Mouse (Mus musculus): ENCODE data around the gene Kmt2e. TPM values are rescaled to one million over a fixed set of nuclear protein-coding genes. Genes with fewer than 3 reads are reported as not detected.

Gene Kmt2e
- total and polyA plus RNA-seq, 3 experiments, result 7.2 to 29.7 (median 21.3) TPM

- Histone ChIP-seq H3K4me3 (replicated peaks in 1 of 3; ENCODE audit: low read depth in 2 of 3, low read length in 2 of 3, poor library complexity in 1 of 3) (no peak overlapping the region), H3K9me3 (replicated peaks; ENCODE audit: low read length) (no peaks in the 10 kb centered on the region), H3K4me2 (ENCODE audit: insufficient read depth, low read depth, poor library complexity, severe bottlenecking) (no peak overlapping the region), H3K79me2 (replicated peaks; ENCODE audit: control insufficient read depth, extremely low read depth, insufficient read depth, poor library complexity, severe bottlenecking) (no peaks in the 10 kb centered on the region), H3K27me3 (replicated peaks) (no peaks in the 10 kb centered on the region), H3K9ac (ENCODE audit: insufficient read depth, low read depth) (no peak overlapping the region), H3K36me3 (replicated peaks in 1 of 2; ENCODE audit: control insufficient read depth in 1 of 2, insufficient read depth in 1 of 2, low read length in 1 of 2) (peaks cover 10 to 16% of the 10 kb centered on the region in 2 experiments), H3K27ac (ENCODE audit: insufficient read depth, low read depth) (no peak overlapping the region), H3K4me1 (ENCODE audit: control insufficient read depth in 1 of 2, insufficient read depth in 2 of 2) (peaks cover 4 to 13% of the 10 kb centered on the region in 2 experiments; a peak in 3 of 4 replicates)
- dilution Hi-C loops (cut with MboI; ENCODE audit: extremely low pct_ligation_motif_present, extremely low pct_unique_long_range_greater_than_20kb, low sequenced_read_pairs), result no loop called here
- in situ Hi-C loops (cut with MboI; ENCODE audit: low pct_ligation_motif_present, low pct_unique_long_range_greater_than_20kb, low sequenced_read_pairs), result loop anchor here (25.0 kb wide), 1 partner anchor 366 kb away; no protein-coding TSS in a partner anchor
- no peak for DNase-seq (ENCODE audit: extremely low read depth)
- no peak for TF ChIP-seq BHLHE40 (IDR thresholded peaks at IDR 0.05; ENCODE audit: low read depth, low read length)
- no peak for TF ChIP-seq NRF1 (IDR thresholded peaks at IDR 0.05; ENCODE audit: low read depth, low read length)
- TF ChIP-seq SMC3 (IDR thresholded peaks at IDR 0.05; ENCODE audit: low read depth, low read length), result no peak
- no peak for TF ChIP-seq ZC3H11A (IDR thresholded peaks at IDR 0.05; ENCODE audit: low read depth, low read length)
- no peak for TF ChIP-seq CTCF (conservative IDR thresholded peaks at IDR 0.05 in 1 of 2, IDR thresholded peaks at IDR 0.05 in 1 of 2; ENCODE audit: low read depth in 2 of 2, low read length in 2 of 2)
- TF ChIP-seq RAD21 (IDR thresholded peaks at IDR 0.05; ENCODE audit: low read depth, low read length), result no peak
- no peak for TF ChIP-seq JUND (conservative IDR thresholded peaks at IDR 0.05; ENCODE audit: low read depth, low read length)
These were observed 37.5 kb upstream of the Kmt2e start for GRCm38 (mm10) chr5:23396756-23397155.

GRCm38 (mm10) chr5:23400156-23400555, 34.1 kb upstream of the Kmt2e start:
- Histone ChIP-seq H3K9me3 (replicated peaks; ENCODE audit: low read length) (no peaks in the 10 kb centered on the region), H3K36me3 (replicated peaks in 1 of 2; ENCODE audit: control insufficient read depth in 1 of 2, insufficient read depth in 1 of 2, low read length in 1 of 2) (peaks cover 10 to 18% of the 10 kb centered on the region in 2 experiments), H3K27me3 (replicated peaks) (no peaks in the 10 kb centered on the region), H3K4me1 (ENCODE audit: control insufficient read depth in 1 of 2, insufficient read depth in 2 of 2) (peaks cover 11 to 33% of the 10 kb centered on the region in 2 experiments), H3K4me3 (replicated peaks in 1 of 3; ENCODE audit: low read depth in 2 of 3, low read length in 2 of 3, poor library complexity in 1 of 3) (no peak overlapping the region), H3K9ac (ENCODE audit: insufficient read depth, low read depth) (no peak overlapping the region), H3K27ac (ENCODE audit: insufficient read depth, low read depth) (no peak overlapping the region), H3K79me2 (replicated peaks; ENCODE audit: control insufficient read depth, extremely low read depth, insufficient read depth, poor library complexity, severe bottlenecking) (no peaks in the 10 kb centered on the region), H3K4me2 (ENCODE audit: insufficient read depth, low read depth, poor library complexity, severe bottlenecking) (no peak overlapping the region)
- in situ Hi-C loops (cut with MboI; ENCODE audit: low pct_ligation_motif_present, low pct_unique_long_range_greater_than_20kb, low sequenced_read_pairs), result loop anchor here (25.0 kb wide), 1 partner anchor 662 kb away; no protein-coding TSS in a partner anchor
- no peak for DNase-seq (ENCODE audit: extremely low read depth)
- dilution Hi-C loops (cut with MboI; ENCODE audit: extremely low pct_ligation_motif_present, extremely low pct_unique_long_range_greater_than_20kb, low sequenced_read_pairs), result no loop called here
- TF ChIP-seq TCF12 (IDR thresholded peaks at IDR 0.05; ENCODE audit: low read depth, low read length) (no peak), NRF1 (IDR thresholded peaks at IDR 0.05; ENCODE audit: low read depth, low read length) (no peak), ZC3H11A (IDR thresholded peaks at IDR 0.05; ENCODE audit: low read depth, low read length) (no peak), TBP (conservative IDR thresholded peaks at IDR 0.05; ENCODE audit: low read depth, low read length) (no peak)

- TF ChIP-seq IRF4 (IDR thresholded peaks at IDR 0.05; ENCODE audit: low read depth, low read length), result no peak
- TF ChIP-seq TCF12 (IDR thresholded peaks at IDR 0.05; ENCODE audit: low read depth, low read length), result no peak
- in situ Hi-C loops (cut with MboI; ENCODE audit: low pct_ligation_motif_present, low pct_unique_long_range_greater_than_20kb, low sequenced_read_pairs), result loop anchor here (25.0 kb wide), 1 partner anchor 661 kb away; no protein-coding TSS in a partner anchor
- dilution Hi-C loops (cut with MboI; ENCODE audit: extremely low pct_ligation_motif_present, extremely low pct_unique_long_range_greater_than_20kb, low sequenced_read_pairs), result no loop called here
These were observed 33.4 kb upstream of the Kmt2e start for GRCm38 (mm10) chr5:23400868-23401267.

More at GRCm38 (mm10) chr5:23400868-23401267, 33.4 kb upstream of the Kmt2e start:
- H3K36me3 ChIP-seq (replicated peaks in 1 of 2; ENCODE audit: control insufficient read depth in 1 of 2, insufficient read depth in 1 of 2, low read length in 1 of 2), result peaks cover 10 to 18% of the 10 kb centered on the region in 2 experiments
- H3K4me3 ChIP-seq (replicated peaks in 1 of 3; ENCODE audit: low read depth in 2 of 3, low read length in 2 of 3, poor library complexity in 1 of 3), result no peak overlapping the region
- no peak overlapping the region for H3K27ac ChIP-seq (ENCODE audit: insufficient read depth, low read depth)
- no peak overlapping the region for H3K9ac ChIP-seq (ENCODE audit: insufficient read depth, low read depth)
- H3K4me1 ChIP-seq (ENCODE audit: control insufficient read depth in 1 of 2, insufficient read depth in 2 of 2), result peaks cover 13 to 37% of the 10 kb centered on the region in 2 experiments
- DNase-seq (ENCODE audit: extremely low read depth), result no peak
- no peaks in the 10 kb centered on the region for H3K79me2 ChIP-seq (replicated peaks; ENCODE audit: control insufficient read depth, extremely low read depth, insufficient read depth, poor library complexity, severe bottlenecking)
- H3K9me3 ChIP-seq (replicated peaks; ENCODE audit: low read length), result no peaks in the 10 kb centered on the region
- H3K4me2 ChIP-seq (ENCODE audit: insufficient read depth, low read depth, poor library complexity, severe bottlenecking), result no peak overlapping the region
- H3K27me3 ChIP-seq (replicated peaks), result no peaks in the 10 kb centered on the region

All from CH12.LX (cell line).